Mouse (Mus musculus): ENCODE results near the gene Hif3a. TPM values are rescaled to one million over a fixed set of nuclear protein-coding genes. Genes with fewer than 3 reads are reported as not detected.

The Hif3a gene
- 1 to 10 TPM; 1.3 to 3.4 TPM for total RNA-seq (2023)

GRCm38 (mm10) chr7:17062389-17062788 lies at the start of gene Hif3a:
Gene Hif3a, minus strand, starts transcription at chr7:17062427.

GRCm38 (mm10) chr7:17073904-17074615 lies 11.8 kb upstream of the Hif3a start, which contains the start of gene Psg16:
Gene Psg16, plus strand, starts transcription at chr7:17074040.

GRCm38 (mm10) chr7:17027588-17028343 lies 34.5 kb downstream of the Hif3a start, which contains the start of gene Ppp5c:
Gene Ppp5c, minus strand, starts transcription at chr7:17027924.

GRCm38 (mm10) chr7:16992451-16992807 lies 69.8 kb downstream of the Hif3a start, which contains the start of gene Ccdc8:
Gene Ccdc8, plus strand, starts transcription at chr7:16992708.

GRCm38 (mm10) chr7:16982859-16983568 lies 79.2 kb downstream of the Hif3a start, which contains the start of gene Gm42372:
Gene Gm42372, plus strand, starts transcription at chr7:16983086.

Other genes starting within 250 kb of the Hif3a start
- 100 to 1,000 TPM; 136 to 150 TPM for gene Strn4, start 246.5 kb downstream of the Hif3a start, total RNA-seq (2023)
- 10 to 100 TPM; 23.8 to 28.4 TPM for gene Fkrp, start 245.7 kb downstream of the Hif3a start, total RNA-seq (2023)
- 100 to 1,000 TPM; 225 to 233 TPM for gene Prkd2, start 219.5 kb downstream of the Hif3a start, total RNA-seq (2023)
- gene Dact3, start 187.1 kb downstream of the Hif3a start, total RNA-seq (2023): under 1 TPM; 0.29 to 0.56 TPM
- gene Gng8, start 170.6 kb downstream of the Hif3a start, total RNA-seq (2023): not detected
- gene Ptgir, start 155.9 kb downstream of the Hif3a start, total RNA-seq (2023): 1 to 10 TPM; 1.5 to 1.9 TPM
- gene Calm3, start 138.3 kb downstream of the Hif3a start, total RNA-seq (2023): 100 to 1,000 TPM; 118 to 124 TPM
- not detected for gene Pnmal2, start 117.7 kb downstream of the Hif3a start, total RNA-seq (2023)
- gene Pnmal1, start 102.7 kb downstream of the Hif3a start, total RNA-seq (2023): not detected
- gene Gm42372, start 79.3 kb downstream of the Hif3a start, total RNA-seq (2023): 1 to 10 TPM; 2.7 to 3.4 TPM
- under 1 TPM in 1 of 2 experiments, not detected in 1; 0.29 TPM for gene Ccdc8, start 69.7 kb downstream of the Hif3a start, total RNA-seq (2023)
- 100 to 1,000 TPM in 1 of 2 experiments, 10 to 100 TPM in 1; 92.5 to 103 TPM for gene Ppp5c, start 34.5 kb downstream of the Hif3a start, total RNA-seq (2023)
- under 1 TPM in 1 of 2 experiments, not detected in 1; 0.12 TPM for gene Psg16, start 11.6 kb upstream of the Hif3a start, total RNA-seq (2023)
- gene Ceacam3, start 87.9 kb upstream of the Hif3a start, total RNA-seq (2023): not detected
- gene Psg29, start 141.1 kb upstream of the Hif3a start, total RNA-seq (2023): not detected